Mouse (Mus musculus) lung, postnatal 0 days (tissue): ENCODE results near the gene Lcor.

ENCODE experiments used
- CTCF ChIP-seq: IDR thresholded peaks from 2 replicates; pipeline ENCODE4 v1.5.1; 2016; ENCODE audit warnings: antibody characterized with exemption, mild to moderate bottlenecking
- EP300 ChIP-seq: IDR thresholded peaks from 2 replicates; pipeline ENCODE4 v1.6.1; 2016; ENCODE audit warnings: antibody characterized with exemption, mild to moderate bottlenecking, control low read depth

DNA sequence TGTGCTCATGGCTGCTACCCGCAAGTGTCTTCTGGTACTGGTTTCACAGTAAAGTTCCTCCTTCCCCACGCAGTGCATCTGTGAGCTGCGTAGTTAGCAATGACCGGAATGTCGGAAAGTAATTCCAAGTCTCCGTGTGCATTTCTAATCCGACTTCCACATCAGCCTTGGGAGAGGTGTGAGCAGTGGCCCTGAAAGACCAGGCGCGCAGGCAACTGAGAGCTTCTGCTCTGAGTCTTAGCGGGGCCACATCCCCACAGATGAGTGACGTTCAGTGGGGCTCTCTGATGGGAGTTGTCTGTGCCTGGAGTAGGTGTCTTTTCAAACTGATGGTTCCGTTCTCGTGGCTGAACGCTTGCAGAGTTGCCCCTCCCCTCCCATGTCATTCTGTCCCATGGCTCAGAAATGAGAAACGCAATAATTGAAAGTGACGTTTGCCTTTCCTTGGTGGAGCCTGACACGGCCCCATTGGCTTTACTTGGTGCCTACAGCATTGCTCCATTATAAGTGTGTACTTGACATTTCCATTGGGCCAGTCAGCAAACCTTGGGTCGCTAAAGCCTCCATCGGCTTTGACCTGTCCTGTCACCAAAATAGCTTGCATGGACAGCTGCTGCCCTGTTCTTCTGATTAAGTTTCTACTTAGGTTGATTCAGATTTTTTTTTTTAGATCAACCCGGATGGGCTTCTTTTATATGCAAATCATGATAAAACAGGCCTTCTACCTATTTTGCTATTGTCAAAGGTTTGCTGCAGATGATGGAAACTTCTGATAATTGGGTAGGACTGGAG is 105.2 kb downstream of the Lcor start:
- TF ChIP-seq EP300 (no peak), CTCF (no peak)
